Mouse (Mus musculus) cortical plate, adult 2 months (tissue): Measurements from ENCODE around the gene Ppme1.

ENCODE experiments used
- CTCF ChIP-seq: fragments of 200-500 bp; IDR thresholded peaks from 2 replicates; pipeline ENCODE4 v1.5.1; 2011; ENCODE audit warnings: mild to moderate bottlenecking, control low read depth, low read length; ENCODE audit not compliant: insufficient read depth; ENCODE audit errors: extremely low read depth
- POLR2A ChIP-seq: fragments of 200-500 bp; IDR thresholded peaks from 2 replicates; pipeline ENCODE4 v1.6.1; 2011; ENCODE audit warnings: mild to moderate bottlenecking, low read length, control low read depth; ENCODE audit not compliant: insufficient read depth; ENCODE audit errors: extremely low read depth

DNA sequence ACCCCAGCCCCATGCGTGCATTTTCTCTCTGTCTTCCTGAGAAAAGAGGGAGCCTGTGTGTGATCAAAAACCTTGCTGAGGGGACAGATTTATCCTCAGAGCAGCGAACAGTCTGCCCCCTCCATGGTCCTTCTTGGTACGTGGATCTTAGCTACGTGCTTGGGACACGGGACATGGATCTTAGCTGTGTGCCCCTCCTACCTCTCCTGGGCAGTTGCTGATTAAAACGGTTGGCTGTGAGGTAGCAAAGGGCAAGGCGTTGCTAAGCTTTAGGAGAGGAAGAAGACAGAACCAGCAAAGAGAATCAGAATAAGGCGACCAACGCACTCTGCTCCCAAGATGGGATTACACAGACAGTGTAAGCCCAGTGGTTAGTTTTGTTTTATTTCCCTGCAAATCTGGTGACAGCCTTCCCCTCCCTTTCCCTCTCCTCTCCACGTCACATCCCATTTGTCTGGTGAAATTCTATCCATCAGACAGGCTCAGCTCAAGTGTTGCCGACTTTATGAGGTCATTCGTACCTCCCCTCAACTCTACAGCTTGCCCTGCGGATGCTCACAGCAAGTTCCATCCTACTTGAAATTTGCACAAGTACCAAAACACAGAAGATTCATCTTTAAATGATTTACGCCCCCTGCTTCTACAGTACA, 73.1 kb downstream of the Ppme1 start:
- TF ChIP-seq CTCF = no peak
- no peak for TF ChIP-seq POLR2A
